Mouse (Mus musculus): ENCODE results near the gene Grb7. TPM values are rescaled to one million over a fixed set of nuclear protein-coding genes. Genes with fewer than 3 reads are reported as not detected.

Gene Grb7
- polyA plus RNA-seq, 2 experiments = 8.1 to 9.1 TPM

DNA sequence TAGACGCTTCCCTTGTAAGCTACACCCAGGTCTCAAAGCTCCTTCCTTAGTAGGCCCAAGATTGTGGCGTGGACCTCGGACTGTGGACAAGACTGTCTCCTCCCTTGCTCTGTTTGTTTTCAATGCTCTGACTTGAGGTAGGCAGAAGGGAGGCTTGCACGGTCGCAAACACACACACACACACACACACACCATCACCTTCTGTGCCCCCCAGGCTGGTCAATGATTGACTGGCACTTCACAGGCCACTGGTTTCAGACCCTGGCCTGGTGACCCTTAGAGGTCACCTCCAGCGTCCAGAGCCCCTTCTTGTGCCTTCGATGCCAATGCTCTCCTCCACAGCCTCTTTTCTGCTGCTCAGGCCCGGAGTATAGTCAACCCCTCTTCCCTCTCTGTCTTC, 37.3 kb upstream of the Grb7 start:
- Histone ChIP-seq H3K4me1 (ENCODE audit: control insufficient read depth, insufficient read depth, low read length) (peaks cover 17% of the 10 kb centered on the region), H3K9me3 (ENCODE audit: control insufficient read depth, low read length) (no peaks in the 10 kb centered on the region), H3K4me3 (replicated peaks; ENCODE audit: low read length) (peak overlapping the region; percentile 11; the same call in 1 of the 2 replicates), H3K4me2 (replicated peaks; ENCODE audit: low read depth, low read length, severe bottlenecking) (peak overlapping the region; percentile 35), H3K9ac (ENCODE audit: low read depth, low read length, severe bottlenecking) (peak overlapping the region; percentile 47), H3K36me3 (ENCODE audit: control insufficient read depth, insufficient read depth, low read length) (no peaks in the 10 kb centered on the region), H3K27ac (replicated peaks; ENCODE audit: low read depth, low read length) (peak overlapping the region; percentile 43), H3K27me3 (ENCODE audit: control insufficient read depth, insufficient read depth, low read length) (no peaks in the 10 kb centered on the region)
- DNase-seq (ENCODE audit: low spot score) (no peak), ATAC-seq (ENCODE audit: low FRiP score, low read depth) (no peak)
- 57% methylated on average over 8 of the region's 8 CpGs for WGBS
- TF ChIP-seq POLR2A (IDR thresholded peaks at IDR 0.05; ENCODE audit: borderline replicate concordance, extremely low read depth, insufficient read depth, insufficient read length) = no peak

DNA sequence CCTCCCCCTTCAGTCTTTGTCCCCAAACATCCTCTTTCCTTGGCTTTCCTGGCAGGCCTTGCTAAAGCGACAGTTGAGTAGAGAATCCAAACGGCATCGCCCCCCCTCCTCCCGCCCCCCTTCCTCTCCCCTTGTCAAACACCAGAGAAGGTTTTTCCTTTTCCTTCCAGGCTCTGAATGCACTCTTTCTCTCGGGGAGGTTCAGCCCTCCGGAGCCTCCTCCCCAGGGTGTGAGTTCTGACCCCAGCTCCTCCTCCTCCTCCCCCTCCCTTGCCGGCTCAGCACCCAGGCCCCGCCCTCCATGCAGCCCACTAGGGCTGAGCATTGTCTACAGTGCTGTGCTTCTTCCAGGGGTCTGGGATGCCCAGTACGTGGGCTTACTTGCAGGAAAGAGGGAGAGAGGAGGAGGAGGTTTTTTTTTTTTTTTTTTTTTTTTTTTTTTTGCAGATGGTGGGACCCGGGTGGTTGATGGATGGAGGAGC, 36.8 kb upstream of the Grb7 start:
- Histone ChIP-seq H3K4me3 (replicated peaks; ENCODE audit: low read length) (peak overlapping the region; percentile 11; the same call in 1 of the 2 replicates), H3K9me3 (ENCODE audit: control insufficient read depth, low read length) (no peaks in the 10 kb centered on the region), H3K9ac (ENCODE audit: low read depth, low read length, severe bottlenecking) (peak overlapping the region; percentile 47), H3K4me2 (replicated peaks; ENCODE audit: low read depth, low read length, severe bottlenecking) (peak overlapping the region; percentile 35), H3K27me3 (ENCODE audit: control insufficient read depth, insufficient read depth, low read length) (no peaks in the 10 kb centered on the region), H3K4me1 (ENCODE audit: control insufficient read depth, insufficient read depth, low read length) (peaks cover 21% of the 10 kb centered on the region), H3K27ac (replicated peaks; ENCODE audit: low read depth, low read length) (peak overlapping the region; percentile 43), H3K36me3 (ENCODE audit: control insufficient read depth, insufficient read depth, low read length) (no peaks in the 10 kb centered on the region)
- ATAC-seq (ENCODE audit: low FRiP score, low read depth) = no peak
- peak; percentile 38 for DNase-seq (ENCODE audit: low spot score)
- WGBS = 6% methylated on average over 10 of the region's 10 CpGs
- TF ChIP-seq POLR2A (IDR thresholded peaks at IDR 0.05; ENCODE audit: borderline replicate concordance, extremely low read depth, insufficient read depth, insufficient read length) = no peak

DNA sequence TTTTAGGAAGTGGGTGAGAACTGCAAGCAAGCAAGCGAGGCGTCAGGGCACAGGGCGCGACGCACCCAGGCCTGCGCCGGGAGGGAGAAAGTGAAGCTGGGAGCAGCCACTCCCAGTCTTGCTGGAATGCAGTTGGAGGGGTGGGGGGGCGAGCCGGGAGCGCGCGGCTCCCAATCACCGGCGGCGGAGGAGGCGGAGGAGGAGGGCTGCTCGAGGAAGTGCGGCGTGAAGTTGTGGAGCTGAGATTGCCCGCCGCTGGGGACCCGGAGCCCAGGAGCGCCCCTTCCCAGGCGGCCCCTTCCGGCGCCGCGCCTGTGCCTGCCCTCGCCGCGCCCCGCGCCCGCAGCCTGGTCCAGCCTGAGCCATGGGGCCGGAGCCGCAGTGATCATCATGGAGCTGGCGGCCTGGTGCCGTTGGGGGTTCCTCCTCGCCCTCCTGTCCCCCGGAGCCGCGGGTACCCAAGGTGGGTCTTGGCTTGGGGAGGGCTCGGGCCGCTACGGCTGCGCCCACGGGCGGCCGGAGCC, 33.9 kb upstream of the Grb7 start, which contains the start of gene Erbb2:
Gene Erbb2 (plus strand): TSS at position 198 of the 524 bp plus-strand sequence.
- Histone ChIP-seq H3K4me2 (replicated peaks; ENCODE audit: low read depth, low read length, severe bottlenecking) (peak within 1 kb of the TSS; percentile 62), H3K9me3 (ENCODE audit: control insufficient read depth, low read length) (no peaks in the 10 kb centered on the region), H3K27ac (replicated peaks; ENCODE audit: low read depth, low read length) (peak within 1 kb of the TSS; percentile 98), H3K9ac (ENCODE audit: low read depth, low read length, severe bottlenecking) (peak within 1 kb of the TSS; percentile 95), H3K4me3 (replicated peaks; ENCODE audit: low read length) (peak within 1 kb of the TSS; percentile 99), H3K27me3 (ENCODE audit: control insufficient read depth, insufficient read depth, low read length) (no peaks in the 10 kb centered on the region), H3K36me3 (ENCODE audit: control insufficient read depth, insufficient read depth, low read length) (peaks cover 3% of the 10 kb centered on the region; the same call in 1 of the 2 replicates), H3K4me1 (ENCODE audit: control insufficient read depth, insufficient read depth, low read length) (peaks cover 30% of the 10 kb centered on the region)
- peak; percentile 86 for ATAC-seq (ENCODE audit: low FRiP score, low read depth)
- DNase-seq (ENCODE audit: low spot score) = peak; percentile 84
- TF ChIP-seq POLR2A (IDR thresholded peaks at IDR 0.05; ENCODE audit: borderline replicate concordance, extremely low read depth, insufficient read depth, insufficient read length) = peak; percentile 50; the same call in 1 of the 2 replicates
- under 1% methylated on average over 25 of the region's 49 CpGs for WGBS

- DNase-seq (ENCODE audit: low spot score) (peak; percentile 66), ATAC-seq (ENCODE audit: low FRiP score, low read depth) (peak; percentile 51)
- no peaks in the 10 kb centered on the region for H3K9me3 ChIP-seq (ENCODE audit: control insufficient read depth, low read length)
- H3K4me1 ChIP-seq (ENCODE audit: control insufficient read depth, insufficient read depth, low read length) = peaks cover 30% of the 10 kb centered on the region
- under 1% methylated on average over 31 of the region's 40 CpGs for WGBS
- H3K9ac ChIP-seq (ENCODE audit: low read depth, low read length, severe bottlenecking) = peak overlapping the region; percentile 95
- H3K36me3 ChIP-seq (ENCODE audit: control insufficient read depth, insufficient read depth, low read length) = peaks cover 3% of the 10 kb centered on the region; the same call in 1 of the 2 replicates
- peak overlapping the region; percentile 98 for H3K27ac ChIP-seq (replicated peaks; ENCODE audit: low read depth, low read length)
- H3K4me3 ChIP-seq (replicated peaks; ENCODE audit: low read length) = peak overlapping the region; percentile 99
- H3K4me2 ChIP-seq (replicated peaks; ENCODE audit: low read depth, low read length, severe bottlenecking) = peak overlapping the region; percentile 62
- no peak for TF ChIP-seq POLR2A (IDR thresholded peaks at IDR 0.05; ENCODE audit: borderline replicate concordance, extremely low read depth, insufficient read depth, insufficient read length)
- no peaks in the 10 kb centered on the region for H3K27me3 ChIP-seq (ENCODE audit: control insufficient read depth, insufficient read depth, low read length)
Observed at GRCm38 (mm10) chr11:98412797-98413301, 33.3 kb upstream of the Grb7 start.

DNA sequence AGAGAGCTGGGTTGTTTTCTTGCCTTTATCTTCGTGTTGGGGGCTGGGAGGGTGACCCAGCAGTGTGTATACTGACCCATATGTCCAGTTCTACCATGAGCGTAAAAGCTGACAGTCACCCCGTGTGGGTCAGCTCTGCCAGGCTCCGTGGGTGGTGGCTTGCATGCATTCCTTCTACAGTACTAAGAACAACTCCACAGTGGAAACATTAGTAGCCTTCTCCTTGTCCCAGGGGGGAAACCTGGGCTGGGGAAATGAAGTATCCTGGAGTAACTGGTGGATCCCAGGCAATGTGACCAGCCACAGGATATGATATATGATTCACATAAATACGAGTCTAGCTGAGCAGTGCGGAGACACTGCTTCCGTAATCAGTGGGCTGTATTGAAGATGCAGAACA, 32.5 kb upstream of the Grb7 start:
- H3K36me3 ChIP-seq (ENCODE audit: control insufficient read depth, insufficient read depth, low read length) = peaks cover 6% of the 10 kb centered on the region
- H3K27ac ChIP-seq (replicated peaks; ENCODE audit: low read depth, low read length) = no peak overlapping the region
- no peaks in the 10 kb centered on the region for H3K9me3 ChIP-seq (ENCODE audit: control insufficient read depth, low read length)
- 16% methylated on average over 7 of the region's 7 CpGs for WGBS
- peak overlapping the region; percentile 62 for H3K4me2 ChIP-seq (replicated peaks; ENCODE audit: low read depth, low read length, severe bottlenecking)
- no peak for TF ChIP-seq POLR2A (IDR thresholded peaks at IDR 0.05; ENCODE audit: borderline replicate concordance, extremely low read depth, insufficient read depth, insufficient read length)
- peak overlapping the region; percentile 95 for H3K9ac ChIP-seq (ENCODE audit: low read depth, low read length, severe bottlenecking)
- peaks cover 28% of the 10 kb centered on the region for H3K4me1 ChIP-seq (ENCODE audit: control insufficient read depth, insufficient read depth, low read length)
- H3K27me3 ChIP-seq (ENCODE audit: control insufficient read depth, insufficient read depth, low read length) = no peaks in the 10 kb centered on the region
- peak overlapping the region; percentile 99 for H3K4me3 ChIP-seq (replicated peaks; ENCODE audit: low read length)
- no peak for ATAC-seq (ENCODE audit: low FRiP score, low read depth)
- no peak for DNase-seq (ENCODE audit: low spot score)
